Mouse (Mus musculus): ENCODE measurements at regions not wholly inside any gene's neighbourhood (a gene's known extent, or its start where the extent isn't known, plus 50 kb on each side); places are given as distances from the start of the nearest gene placed in this dataset.

DNA sequence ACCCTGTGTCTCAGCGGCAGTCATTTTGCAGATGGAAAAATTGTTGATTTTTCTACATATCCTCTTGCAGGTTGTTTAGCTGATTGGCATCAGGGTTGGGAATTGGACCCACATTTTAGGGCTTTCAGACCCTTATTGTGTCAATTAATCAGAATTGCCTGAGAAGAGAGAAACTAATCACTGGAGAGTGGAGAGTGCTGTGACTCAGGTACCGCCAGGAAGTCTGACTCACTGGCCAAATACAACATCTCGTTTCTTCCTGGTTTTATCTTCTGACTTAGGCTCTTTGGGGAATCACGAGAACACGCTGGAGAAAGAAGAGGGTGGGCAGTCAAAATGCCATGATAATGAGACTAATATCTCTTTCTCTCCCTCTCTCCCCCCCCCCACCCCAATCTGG lies 306.1 kb upstream of the Npvf start:
- WGBS, result 56% methylated on average over 5 of the region's 5 CpGs
- no peaks in the 10 kb centered on the region for H3K27me3 ChIP-seq (ENCODE audit: control insufficient read depth, insufficient read depth, low read length)
- H3K36me3 ChIP-seq (ENCODE audit: control insufficient read depth, insufficient read depth, low read length), result no peaks in the 10 kb centered on the region
- TF ChIP-seq POLR2A (IDR thresholded peaks at IDR 0.05; ENCODE audit: low read depth, low read length) (no peak), CTCF (IDR thresholded peaks at IDR 0.05; ENCODE audit: extremely low read depth, insufficient read depth, insufficient read length, insufficient replicate concordance) (no peak)
- no peak for DNase-seq (ENCODE audit: low read depth in 1 of 2, low spot score in 2 of 2)
- no peak overlapping the region for H3K27ac ChIP-seq (ENCODE audit: insufficient read depth, low read length)
- no peak overlapping the region for H3K4me3 ChIP-seq (ENCODE audit: extremely low read depth, insufficient read depth, insufficient read length)
- H3K4me1 ChIP-seq (ENCODE audit: control insufficient read depth, insufficient read depth, insufficient read length), result no peaks in the 10 kb centered on the region

DNA sequence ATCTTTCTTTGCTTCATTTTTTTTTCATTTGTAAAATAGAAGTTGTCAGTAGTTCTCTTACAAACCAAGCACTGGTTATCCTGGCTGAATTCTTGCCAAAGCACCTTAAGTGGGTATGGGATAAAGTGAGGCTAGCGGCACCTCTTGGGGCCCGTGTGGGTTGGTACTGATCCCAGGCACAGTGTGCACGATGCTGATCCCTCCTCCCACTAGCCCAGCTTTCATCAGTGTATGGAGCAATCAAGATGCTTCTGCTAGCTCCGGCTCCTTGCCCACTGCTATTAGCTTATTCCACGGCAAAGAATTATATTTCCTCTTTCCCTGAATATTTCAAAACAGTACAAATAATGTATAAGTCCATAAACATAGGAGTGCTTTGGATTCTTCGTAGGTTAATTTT lies 307.4 kb upstream of the Npvf start:
- Histone ChIP-seq H3K36me3 (ENCODE audit: control insufficient read depth, insufficient read depth, low read length) (no peaks in the 10 kb centered on the region), H3K4me1 (ENCODE audit: control insufficient read depth, insufficient read depth, insufficient read length) (no peaks in the 10 kb centered on the region), H3K27me3 (ENCODE audit: control insufficient read depth, insufficient read depth, low read length) (no peaks in the 10 kb centered on the region), H3K4me3 (ENCODE audit: extremely low read depth, insufficient read depth, insufficient read length) (no peak overlapping the region), H3K27ac (ENCODE audit: insufficient read depth, low read length) (no peak overlapping the region)
- 81% methylated on average over 6 of the region's 6 CpGs for WGBS
- DNase-seq (ENCODE audit: low read depth in 1 of 2, low spot score in 2 of 2), result no peak
- TF ChIP-seq CTCF (IDR thresholded peaks at IDR 0.05; ENCODE audit: extremely low read depth, insufficient read depth, insufficient read length, insufficient replicate concordance), result no peak
- no peak for TF ChIP-seq POLR2A (IDR thresholded peaks at IDR 0.05; ENCODE audit: low read depth, low read length)

DNA sequence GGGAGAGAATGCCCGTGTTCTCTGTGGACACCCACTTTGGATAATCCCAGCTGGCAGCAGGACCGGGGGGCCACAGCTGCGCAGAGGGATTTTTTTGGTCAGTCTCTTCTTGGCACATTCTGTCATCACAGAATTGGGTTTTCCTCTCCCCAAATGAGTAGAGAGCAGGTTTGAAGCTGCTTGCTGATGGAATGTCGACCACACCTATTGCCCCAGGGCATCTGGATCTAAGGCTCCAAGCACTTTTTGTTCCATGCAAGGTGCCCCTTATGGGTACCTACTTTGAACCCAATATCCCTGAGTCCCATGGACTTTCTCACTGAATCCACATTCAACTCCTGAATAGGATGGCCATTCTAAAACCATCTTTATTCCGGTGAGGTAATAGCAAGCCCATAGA lies 314.3 kb upstream of the Npvf start:
- Histone ChIP-seq H3K36me3 (ENCODE audit: control insufficient read depth, insufficient read depth, low read length) (no peaks in the 10 kb centered on the region), H3K27me3 (ENCODE audit: control insufficient read depth, insufficient read depth, low read length) (no peaks in the 10 kb centered on the region), H3K4me1 (ENCODE audit: control insufficient read depth, insufficient read depth, insufficient read length) (peaks cover 3% of the 10 kb centered on the region; the same call in 1 of the 2 replicates), H3K27ac (ENCODE audit: insufficient read depth, low read length) (no peak overlapping the region), H3K4me3 (ENCODE audit: extremely low read depth, insufficient read depth, insufficient read length) (no peak overlapping the region)
- WGBS, result 95% methylated on average over 5 of the region's 5 CpGs
- no peak for TF ChIP-seq POLR2A (IDR thresholded peaks at IDR 0.05; ENCODE audit: low read depth, low read length)
- no peak for TF ChIP-seq CTCF (IDR thresholded peaks at IDR 0.05; ENCODE audit: extremely low read depth, insufficient read depth, insufficient read length, insufficient replicate concordance)
- no peak for DNase-seq (ENCODE audit: low read depth in 1 of 2, low spot score in 2 of 2)

DNA sequence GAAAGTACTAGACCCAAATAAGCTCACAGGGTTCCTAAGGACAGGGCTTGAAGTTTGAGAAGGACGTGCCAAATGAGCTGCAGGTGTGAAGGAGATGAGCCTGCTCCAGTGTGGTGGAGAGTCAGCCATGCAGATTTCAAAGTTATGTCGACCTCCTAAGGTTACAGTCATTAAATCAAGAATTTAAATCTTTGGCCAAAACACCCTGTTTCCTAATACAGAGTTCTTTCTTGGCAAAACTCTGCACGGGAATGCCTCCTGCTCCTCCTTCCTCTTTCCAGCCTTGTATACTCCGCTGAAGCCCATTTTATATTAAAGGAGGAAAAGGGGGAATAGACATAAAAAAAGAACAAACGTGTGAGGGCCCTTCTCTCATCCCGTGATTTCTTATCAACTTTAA lies 315.1 kb upstream of the Npvf start:
- TF ChIP-seq CTCF (IDR thresholded peaks at IDR 0.05; ENCODE audit: extremely low read depth, insufficient read depth, insufficient read length, insufficient replicate concordance), result no peak
- TF ChIP-seq POLR2A (IDR thresholded peaks at IDR 0.05; ENCODE audit: low read depth, low read length), result no peak
- no peak for DNase-seq (ENCODE audit: low read depth in 1 of 2, low spot score in 2 of 2)
- Histone ChIP-seq H3K4me1 (ENCODE audit: control insufficient read depth, insufficient read depth, insufficient read length) (peaks cover 6% of the 10 kb centered on the region; the same call in 1 of the 2 replicates), H3K4me3 (ENCODE audit: extremely low read depth, insufficient read depth, insufficient read length) (no peak overlapping the region), H3K27me3 (ENCODE audit: control insufficient read depth, insufficient read depth, low read length) (no peaks in the 10 kb centered on the region), H3K36me3 (ENCODE audit: control insufficient read depth, insufficient read depth, low read length) (no peaks in the 10 kb centered on the region), H3K27ac (ENCODE audit: insufficient read depth, low read length) (no peak overlapping the region)
- WGBS, result 60% methylated on average over 6 of the region's 6 CpGs

DNA sequence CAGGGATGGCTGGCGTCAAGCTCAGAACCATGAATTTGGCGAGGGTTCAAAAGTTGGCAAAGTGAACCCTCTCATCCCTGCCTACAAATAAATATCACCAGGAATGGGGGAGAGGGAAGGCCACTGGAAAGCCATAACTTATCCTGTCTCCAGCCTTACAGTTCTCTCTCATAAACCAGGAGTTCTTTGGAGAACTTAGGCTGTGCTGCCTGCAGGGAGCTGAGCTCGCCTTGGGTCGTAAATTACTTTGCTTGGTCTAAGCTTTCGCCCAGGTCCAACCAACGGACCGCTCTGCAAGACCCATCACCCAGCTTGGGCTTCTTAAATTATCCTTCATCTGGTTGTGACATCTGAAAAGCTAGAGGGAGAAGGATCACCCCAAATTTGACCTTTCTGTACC lies 315.8 kb upstream of the Npvf start:
- WGBS, result 72% methylated on average over 7 of the region's 7 CpGs
- no peak overlapping the region for H3K27ac ChIP-seq (ENCODE audit: insufficient read depth, low read length)
- DNase-seq (ENCODE audit: low read depth in 1 of 2, low spot score in 2 of 2), result no peak

DNA sequence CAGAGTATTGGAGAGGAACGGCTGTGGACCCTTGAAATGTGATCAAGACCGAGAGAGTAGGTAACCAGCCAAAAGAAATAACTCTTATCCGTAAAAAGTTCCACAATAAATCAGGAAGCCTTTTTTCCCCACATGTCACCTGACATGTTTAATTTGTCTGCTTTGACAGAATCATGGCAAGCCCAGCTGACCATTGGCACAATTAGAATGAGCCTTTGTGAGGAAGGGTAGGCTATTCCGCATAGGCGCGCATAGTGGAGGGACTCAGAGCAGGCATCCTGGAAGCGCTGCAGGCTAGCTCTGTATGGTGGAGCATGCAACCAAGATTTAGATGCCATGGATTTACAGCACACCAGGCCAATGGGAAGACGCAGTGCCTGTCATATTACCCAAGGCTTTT lies 316.5 kb upstream of the Npvf start:
- Histone ChIP-seq H3K36me3 (ENCODE audit: control insufficient read depth, insufficient read depth, low read length) (no peaks in the 10 kb centered on the region), H3K4me3 (ENCODE audit: extremely low read depth, insufficient read depth, insufficient read length) (no peak overlapping the region), H3K4me1 (ENCODE audit: control insufficient read depth, insufficient read depth, insufficient read length) (peaks cover 6% of the 10 kb centered on the region; the same call in 1 of the 2 replicates), H3K27ac (ENCODE audit: insufficient read depth, low read length) (no peak overlapping the region), H3K27me3 (ENCODE audit: control insufficient read depth, insufficient read depth, low read length) (no peaks in the 10 kb centered on the region)
- 93% methylated on average over 8 of the region's 8 CpGs for WGBS
- TF ChIP-seq POLR2A (IDR thresholded peaks at IDR 0.05; ENCODE audit: low read depth, low read length), result no peak
- DNase-seq (ENCODE audit: low read depth in 1 of 2, low spot score in 2 of 2), result no peak

More for the DNA sequence above, 315.8 kb upstream of the Npvf start:
- Histone ChIP-seq H3K4me3 (ENCODE audit: extremely low read depth, insufficient read depth, insufficient read length) (no peak overlapping the region), H3K4me1 (ENCODE audit: control insufficient read depth, insufficient read depth, insufficient read length) (peaks cover 6% of the 10 kb centered on the region; the same call in 1 of the 2 replicates), H3K36me3 (ENCODE audit: control insufficient read depth, insufficient read depth, low read length) (no peaks in the 10 kb centered on the region), H3K27me3 (ENCODE audit: control insufficient read depth, insufficient read depth, low read length) (no peaks in the 10 kb centered on the region)
- no peak for TF ChIP-seq CTCF (IDR thresholded peaks at IDR 0.05; ENCODE audit: extremely low read depth, insufficient read depth, insufficient read length, insufficient replicate concordance)
- TF ChIP-seq POLR2A (IDR thresholded peaks at IDR 0.05; ENCODE audit: low read depth, low read length), result no peak

DNA sequence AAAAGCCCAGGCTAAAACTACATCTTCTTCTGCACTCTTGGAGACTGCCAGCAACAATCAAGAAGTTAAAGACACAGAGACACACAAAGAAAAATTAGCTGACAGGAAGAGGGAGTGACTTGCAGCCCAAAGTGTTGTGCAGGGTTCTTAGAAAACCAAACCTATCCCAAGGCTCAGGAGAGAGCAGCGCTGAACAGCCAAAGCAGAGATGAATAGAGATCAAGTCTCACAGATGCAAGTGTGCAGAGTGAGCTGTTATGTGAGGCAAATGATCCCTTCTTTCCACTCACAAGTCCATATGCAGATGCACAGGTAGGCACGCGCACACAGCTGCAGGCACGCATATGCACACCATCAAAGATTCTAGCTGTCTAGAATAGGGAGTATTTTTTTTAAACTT lies 318.0 kb upstream of the Npvf start:
- Histone ChIP-seq H3K36me3 (ENCODE audit: control insufficient read depth, insufficient read depth, low read length) (no peaks in the 10 kb centered on the region), H3K27me3 (ENCODE audit: control insufficient read depth, insufficient read depth, low read length) (no peaks in the 10 kb centered on the region), H3K27ac (ENCODE audit: insufficient read depth, low read length) (no peak overlapping the region), H3K4me1 (ENCODE audit: control insufficient read depth, insufficient read depth, insufficient read length) (peaks cover 6% of the 10 kb centered on the region; the same call in 1 of the 2 replicates), H3K4me3 (ENCODE audit: extremely low read depth, insufficient read depth, insufficient read length) (no peak overlapping the region)
- WGBS, result 89% methylated on average over 4 of the region's 4 CpGs
- no peak for TF ChIP-seq POLR2A (IDR thresholded peaks at IDR 0.05; ENCODE audit: low read depth, low read length)
- no peak for TF ChIP-seq CTCF (IDR thresholded peaks at IDR 0.05; ENCODE audit: extremely low read depth, insufficient read depth, insufficient read length, insufficient replicate concordance)
- DNase-seq (ENCODE audit: low read depth in 1 of 2, low spot score in 2 of 2), result no peak
